Mouse (Mus musculus) thymus, adult 2 months (tissue): ENCODE data around the gene Syce3. TPM values are rescaled to one million over a fixed set of nuclear protein-coding genes. Genes with fewer than 3 reads are reported as not detected.
A peak's percentile ranks its signal among the peaks of the same experiment; 100 is the strongest.
"Not testable (repeated sequence)": the region's sequence is repeated elsewhere in the genome, so short reads cannot be mapped to it uniquely, and the experiment has no call there.

Experiments
- DNase-seq: peaks from one replicate; pipeline ENCODE4 v3.0.0; 2021
- H3K27ac ChIP-seq: fragments of 200-500 bp; 2 replicates; pipeline ENCODE4 v1.5.1; 2012; ENCODE audit warnings: low read length, control low read depth; ENCODE audit not compliant: control insufficient read depth, insufficient read depth
- H3K27me3 ChIP-seq: fragments of 200-500 bp; 2 replicates; pipeline ENCODE4 v1.6.1; 2012; ENCODE audit warnings: mild to moderate bottlenecking, low read length, moderate library complexity, mixed read lengths; ENCODE audit not compliant: control insufficient read depth, insufficient read depth
- H3K36me3 ChIP-seq: fragments of 200-500 bp; 2 replicates; pipeline ENCODE4 v1.6.1; 2012; ENCODE audit warnings: mild to moderate bottlenecking, low read length, moderate library complexity; ENCODE audit not compliant: control insufficient read depth, insufficient read depth
- H3K4me1 ChIP-seq: fragments of 200-500 bp; replicated peaks from 2 replicates; pipeline ENCODE4 v1.6.1; 2012; ENCODE audit warnings: low read length; ENCODE audit not compliant: control insufficient read depth, insufficient read depth
- H3K4me3 ChIP-seq: fragments of 200-500 bp; 2 replicates; pipeline ENCODE4 v1.5.1; 2012; ENCODE audit warnings: mild to moderate bottlenecking, low read length, control low read depth, moderate library complexity; ENCODE audit not compliant: control insufficient read depth, insufficient read depth
- CTCF ChIP-seq: fragments of 200-500 bp; IDR thresholded peaks from 2 replicates; pipeline ENCODE4 v1.5.1; 2012; ENCODE audit warnings: mild to moderate bottlenecking, control low read depth, low read length, moderate library complexity, borderline replicate concordance; ENCODE audit not compliant: control insufficient read depth, poor library complexity, insufficient read depth; ENCODE audit errors: extremely low read depth
- POLR2A ChIP-seq: fragments of 200-500 bp; IDR thresholded peaks from 2 replicates; pipeline ENCODE4 v1.6.1; 2012; ENCODE audit warnings: mild to moderate bottlenecking, low read length, control low read depth, moderate library complexity; ENCODE audit not compliant: control insufficient read depth, poor library complexity, insufficient read depth; ENCODE audit errors: extremely low read depth
- WGBS: fragments of 180-500 bp; shearing (Covaris S2); methylation state at CpG from one replicate; pipeline ENCODE4 v1.1.7; 2018; 5-methylcytosine and 5-hydroxymethylcytosine counted together
- polyA plus RNA-seq: library from polyadenylated mRNA; depleted of rRNA; stranded (reverse); fragments of >200 nt; gene quantifications from 2 replicates; pipeline ENCODE4 v1.2.3, GENCODE M21; 2012

The Syce3 gene
- polyA plus RNA-seq, 1 experiment, result not detected

GRCm38 (mm10) chr15:89431271-89431670 lies 21.0 kb upstream of the Syce3 start:
- 80% methylated on average over 3 of the region's 3 CpGs for WGBS
- TF ChIP-seq POLR2A, result no peak
- no peak for TF ChIP-seq CTCF
- H3K27ac ChIP-seq, result no peak overlapping the region
- no peak overlapping the region for H3K4me3 ChIP-seq
- peaks cover 2% of the 10 kb centered on the region; the same call in 1 of the 2 replicates for H3K36me3 ChIP-seq
- DNase-seq, result no peak
- H3K4me1 ChIP-seq, result peaks cover 16% of the 10 kb centered on the region
- H3K27me3 ChIP-seq, result no peaks in the 10 kb centered on the region

- H3K27ac ChIP-seq, DNase-seq, H3K4me3 ChIP-seq, H3K36me3 ChIP-seq, H3K27me3 ChIP-seq: not testable (repeated sequence)
- WGBS, result 26% methylated on average over 9 of the region's 9 CpGs
- peaks cover 16% of the 10 kb centered on the region for H3K4me1 ChIP-seq
Measured at GRCm38 (mm10) chr15:89430771-89431170, 20.5 kb upstream of the Syce3 start.

- DNase-seq, result no peak
- peaks cover 16% of the 10 kb centered on the region for H3K4me1 ChIP-seq
- H3K36me3 ChIP-seq, result peaks cover 7% of the 10 kb centered on the region; the same call in 1 of the 2 replicates
- no peaks in the 10 kb centered on the region for H3K27me3 ChIP-seq
- WGBS, result 33% methylated on average over 6 of the region's 6 CpGs
- H3K27ac ChIP-seq, result peak overlapping the region; percentile 87
- H3K4me3 ChIP-seq, result no peak overlapping the region
- no peak for TF ChIP-seq POLR2A
- TF ChIP-seq CTCF, result no peak
Measured at GRCm38 (mm10) chr15:89430341-89430740, 20.0 kb upstream of the Syce3 start.

- Histone ChIP-seq H3K27ac (peak within 1 kb of the TSS; percentile 87), H3K27me3 (no peaks in the 10 kb centered on the region), H3K36me3 (peaks cover 7% of the 10 kb centered on the region; the same call in 1 of the 2 replicates), H3K4me1 (peaks cover 16% of the 10 kb centered on the region), H3K4me3 (peak within 1 kb of the TSS; percentile 82)
- peak; percentile 54; the same call in 1 of the 2 replicates for TF ChIP-seq CTCF
- peak; percentile 87; the same call in 1 of the 2 replicates for TF ChIP-seq POLR2A
- WGBS, result under 1% methylated on average over 70 of the region's 70 CpGs
- DNase-seq, result peak; percentile 91
Measured at GRCm38 (mm10) chr15:89429352-89430221, 19.3 kb upstream of the Syce3 start, which contains the start of the genes C730034F03Rik, Gm44502 and Chkb. TSS of gene C730034F03Rik (plus strand) at chr15:89429589. TSS of gene Gm44502 (minus strand) at chr15:89429696. TSS of gene Chkb (minus strand) at chr15:89429908.

GRCm38 (mm10) chr15:89428821-89429351 lies 18.6 kb upstream of the Syce3 start:
- TF ChIP-seq CTCF (no peak), POLR2A (no peak)
- Histone ChIP-seq H3K4me3 (peak overlapping the region; percentile 82), H3K27me3 (no peaks in the 10 kb centered on the region), H3K4me1 (peaks cover 16% of the 10 kb centered on the region), H3K27ac (peak overlapping the region; percentile 32; the same call in 1 of the 2 replicates), H3K36me3 (peaks cover 7% of the 10 kb centered on the region; the same call in 1 of the 2 replicates)
- DNase-seq, result no peak
- WGBS, result 13% methylated on average over 22 of the region's 22 CpGs

- H3K27me3 ChIP-seq, result no peaks in the 10 kb centered on the region
- H3K4me1 ChIP-seq, result peaks cover 16% of the 10 kb centered on the region
- peaks cover 7% of the 10 kb centered on the region; the same call in 1 of the 2 replicates for H3K36me3 ChIP-seq
- WGBS, result 96% methylated on average over 19 of the region's 19 CpGs
- no peak for TF ChIP-seq POLR2A
- no peak for TF ChIP-seq CTCF
- no peak overlapping the region for H3K4me3 ChIP-seq
- no peak for DNase-seq
- no peak overlapping the region for H3K27ac ChIP-seq
Measured at GRCm38 (mm10) chr15:89428136-89428790, 18.0 kb upstream of the Syce3 start.
